Mouse (Mus musculus): ENCODE measurements around the gene Zeb2. TPM values are rescaled to one million over a fixed set of nuclear protein-coding genes. Genes with fewer than 3 reads are reported as not detected.

The Zeb2 gene
- polyA plus RNA-seq (2012; rRNA removed): 26.1 and 59.0 TPM in 2 replicates

DNA sequence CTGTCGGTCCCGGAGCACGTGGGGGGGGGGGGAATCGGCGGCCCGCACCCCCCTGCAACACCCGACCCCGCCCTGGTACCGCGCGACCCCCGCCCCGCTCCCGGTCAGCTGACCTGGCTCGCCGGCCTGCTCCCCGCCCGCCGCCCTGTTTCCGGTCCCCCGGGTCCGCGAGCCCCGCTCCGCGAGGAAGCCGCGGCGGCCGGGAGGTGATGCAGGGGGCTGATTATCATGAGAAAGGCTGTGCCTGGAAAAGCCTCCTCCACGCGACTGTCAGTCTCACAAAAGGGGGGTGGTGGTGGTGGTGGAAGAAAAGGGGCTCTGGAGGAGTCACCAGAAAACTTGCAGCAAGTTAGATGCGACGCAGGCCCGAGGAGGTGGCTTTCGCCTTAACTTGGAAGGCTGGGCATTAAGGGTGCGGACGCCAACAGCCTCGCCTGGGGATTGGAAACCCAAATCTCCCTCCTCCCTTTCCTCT, at the start of gene Zeb2:
Gene Zeb2 (minus strand): TSS at position 309 of the 475 bp plus-strand sequence.
- WGBS: 2% methylated on average over 30 of the region's 39 CpGs
- peak; percentile 39; the same call in 1 of the 2 replicates for TF ChIP-seq POLR2A (IDR thresholded peaks at IDR 0.05; ENCODE audit: borderline replicate concordance, extremely low read depth, low read depth, low read length)
- TF ChIP-seq CTCF (IDR thresholded peaks at IDR 0.05; ENCODE audit: insufficient read depth, low read length): no peak
- DNase-seq: peak; percentile 64

DNA sequence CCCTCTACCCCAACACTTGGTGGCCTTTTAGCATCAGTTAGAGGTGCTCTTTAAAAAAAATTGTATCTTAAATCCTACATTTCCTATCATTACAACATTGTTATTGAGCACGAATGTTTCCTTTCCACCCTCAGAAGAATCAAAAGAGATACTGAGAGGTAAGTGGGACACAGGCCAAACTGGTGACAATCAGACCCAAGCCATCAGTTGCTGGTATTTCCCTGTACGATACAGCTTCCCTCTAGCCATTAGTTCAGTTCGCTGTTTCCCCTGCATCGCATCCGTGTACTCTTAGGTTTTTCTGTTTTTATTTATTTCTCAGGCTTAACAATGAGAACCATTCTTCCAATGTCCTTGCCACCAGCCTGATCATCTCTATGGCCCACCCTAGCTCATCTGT, 41.6 kb upstream of the Zeb2 start:
- Histone ChIP-seq H3K4me3 (replicated peaks; ENCODE audit: extremely low read depth, low read depth, low read length) (no peak overlapping the region), H3K4me1 (ENCODE audit: control insufficient read depth, insufficient read depth, low read length) (no peaks in the 10 kb centered on the region)
- no peak for TF ChIP-seq CTCF (IDR thresholded peaks at IDR 0.05; ENCODE audit: insufficient read depth, low read length)
- no peak for TF ChIP-seq POLR2A (IDR thresholded peaks at IDR 0.05; ENCODE audit: borderline replicate concordance, extremely low read depth, low read depth, low read length)
- 88% methylated on average over 5 of the region's 5 CpGs for WGBS
- no peak for DNase-seq

More for the DNA sequence above, at the start of gene Zeb2:
- Histone ChIP-seq H3K4me3 (replicated peaks; ENCODE audit: extremely low read depth, low read depth, low read length) (peak within 1 kb of the TSS; percentile 75), H3K4me1 (ENCODE audit: control insufficient read depth, insufficient read depth, low read length) (no peaks in the 10 kb centered on the region; the same call in 1 of the 2 replicates)

DNA sequence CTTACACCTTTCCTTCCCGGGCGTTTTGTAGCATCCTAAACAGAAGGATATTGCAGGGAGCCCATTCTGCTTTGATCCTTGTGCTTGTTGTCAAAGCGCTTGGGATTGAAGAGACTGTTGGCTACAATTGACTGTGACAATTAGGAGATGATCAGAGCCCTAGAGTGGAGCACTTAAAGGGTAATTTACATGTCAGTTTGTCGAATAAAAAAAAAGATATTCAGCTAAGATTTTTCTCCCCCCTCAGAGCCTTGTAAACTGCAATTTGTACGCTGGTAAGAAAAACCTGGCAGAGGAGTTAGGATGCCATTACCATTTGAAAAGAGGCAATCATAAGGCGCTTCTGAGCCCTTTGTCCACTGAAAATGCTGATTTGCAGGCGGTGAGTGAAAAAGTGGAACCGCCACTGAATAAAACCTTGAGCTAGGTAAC, 41.2 kb upstream of the Zeb2 start:
- H3K4me1 ChIP-seq (ENCODE audit: control insufficient read depth, insufficient read depth, low read length): no peaks in the 10 kb centered on the region
- no peak overlapping the region for H3K4me3 ChIP-seq (replicated peaks; ENCODE audit: extremely low read depth, low read depth, low read length)
- WGBS: 64% methylated on average over 8 of the region's 8 CpGs
- TF ChIP-seq POLR2A (IDR thresholded peaks at IDR 0.05; ENCODE audit: borderline replicate concordance, extremely low read depth, low read depth, low read length): no peak
- DNase-seq: no peak

DNA sequence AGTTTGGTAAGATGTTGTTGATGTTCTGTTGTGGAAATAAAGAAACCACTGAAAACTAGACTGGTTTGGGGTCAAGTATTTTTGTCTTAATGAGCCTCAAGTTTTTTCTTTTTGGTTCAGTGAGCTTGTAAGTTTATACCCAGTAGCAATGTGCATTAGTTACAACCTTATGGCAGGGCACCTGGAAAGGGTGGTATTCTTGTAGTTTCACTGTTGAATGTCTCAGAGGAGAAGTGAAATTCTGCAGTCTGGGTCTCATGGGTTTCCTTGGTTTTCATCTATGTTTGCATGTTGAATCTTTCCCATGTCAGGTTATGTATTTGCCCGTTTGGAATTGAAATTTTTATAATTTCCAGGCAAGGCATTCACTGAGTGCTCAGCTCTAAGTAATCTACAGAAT, 36.1 kb upstream of the Zeb2 start:
- no peak for DNase-seq
- Histone ChIP-seq H3K4me1 (ENCODE audit: control insufficient read depth, insufficient read depth, low read length) (no peaks in the 10 kb centered on the region), H3K4me3 (replicated peaks; ENCODE audit: extremely low read depth, low read depth, low read length) (no peak overlapping the region)
- WGBS: 57% methylated on average over 1 of the region's 1 CpGs
- TF ChIP-seq CTCF (IDR thresholded peaks at IDR 0.05; ENCODE audit: insufficient read depth, low read length) (no peak), POLR2A (IDR thresholded peaks at IDR 0.05; ENCODE audit: borderline replicate concordance, extremely low read depth, low read depth, low read length) (no peak)

DNA sequence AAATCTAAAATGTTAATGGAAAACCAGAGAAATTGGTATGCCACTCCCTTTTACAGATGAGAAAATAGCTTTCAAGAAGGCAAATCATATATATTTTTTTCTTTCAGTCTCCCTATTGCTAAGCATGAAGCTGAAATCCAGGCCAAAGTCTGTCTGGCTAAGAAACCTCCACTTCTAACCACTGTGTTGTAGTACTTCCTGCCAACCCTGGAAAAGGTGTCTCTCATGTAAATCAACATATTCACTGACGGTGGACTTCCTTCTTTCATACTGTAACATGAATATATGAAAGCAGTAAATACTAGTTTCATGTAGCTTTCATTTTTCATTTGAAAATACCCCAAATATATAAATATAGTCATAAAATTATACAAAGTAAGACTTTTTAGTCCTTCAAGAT, 26.0 kb upstream of the Zeb2 start:
- no peaks in the 10 kb centered on the region for H3K4me1 ChIP-seq (ENCODE audit: control insufficient read depth, insufficient read depth, low read length)
- no peak overlapping the region for H3K4me3 ChIP-seq (replicated peaks; ENCODE audit: extremely low read depth, low read depth, low read length)
- 57% methylated on average over 1 of the region's 1 CpGs for WGBS
- TF ChIP-seq CTCF (IDR thresholded peaks at IDR 0.05; ENCODE audit: insufficient read depth, low read length): no peak
- TF ChIP-seq POLR2A (IDR thresholded peaks at IDR 0.05; ENCODE audit: borderline replicate concordance, extremely low read depth, low read depth, low read length): no peak
- no peak for DNase-seq

DNA sequence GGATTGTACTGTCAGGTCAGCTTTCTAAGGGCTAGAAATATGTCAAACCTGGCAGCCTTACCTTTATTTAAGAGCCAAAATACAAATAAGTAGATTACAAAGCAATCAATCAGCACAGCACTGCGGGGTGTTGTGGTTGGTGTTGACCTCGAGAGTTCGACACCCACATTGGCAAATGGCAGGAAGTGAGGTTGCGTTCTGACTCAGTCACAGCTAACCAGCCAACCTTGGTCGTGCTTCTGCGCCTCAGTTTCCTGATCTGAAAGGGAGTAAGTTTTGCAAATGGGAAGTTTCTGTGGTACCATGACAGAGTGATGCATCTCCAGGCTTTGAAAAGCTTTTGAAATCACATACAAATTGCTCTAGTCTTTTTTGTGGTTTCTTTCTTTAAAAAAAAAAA, 21.7 kb upstream of the Zeb2 start:
- H3K4me3 ChIP-seq (replicated peaks; ENCODE audit: extremely low read depth, low read depth, low read length): no peak overlapping the region
- H3K4me1 ChIP-seq (ENCODE audit: control insufficient read depth, insufficient read depth, low read length): no peaks in the 10 kb centered on the region
- TF ChIP-seq POLR2A (IDR thresholded peaks at IDR 0.05; ENCODE audit: borderline replicate concordance, extremely low read depth, low read depth, low read length) (no peak), CTCF (IDR thresholded peaks at IDR 0.05; ENCODE audit: insufficient read depth, low read length) (no peak)
- WGBS: 74% methylated on average over 6 of the region's 6 CpGs
- no peak for DNase-seq

DNA sequence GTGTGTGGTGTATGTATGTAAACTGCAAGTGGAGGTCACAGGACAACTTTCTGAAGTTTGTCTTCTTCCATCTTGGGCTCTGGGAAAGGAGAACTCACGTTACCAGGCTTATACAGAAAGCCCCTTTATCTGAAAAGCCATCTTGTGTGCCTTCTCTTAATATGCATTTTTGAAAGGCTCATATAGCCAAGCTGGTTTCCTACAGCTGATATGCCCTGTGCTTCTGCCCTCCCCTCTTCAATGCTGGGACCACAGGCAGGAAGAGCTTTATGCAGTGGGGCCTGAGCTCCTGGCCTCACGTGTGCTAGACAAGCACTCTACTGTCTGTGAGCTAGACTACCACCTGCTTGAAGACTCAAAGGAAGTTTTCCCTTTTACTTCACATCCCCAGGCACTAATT, 19.6 kb upstream of the Zeb2 start:
- Histone ChIP-seq H3K4me3 (replicated peaks; ENCODE audit: extremely low read depth, low read depth, low read length) (no peak overlapping the region), H3K4me1 (ENCODE audit: control insufficient read depth, insufficient read depth, low read length) (no peaks in the 10 kb centered on the region)
- no peak for TF ChIP-seq POLR2A (IDR thresholded peaks at IDR 0.05; ENCODE audit: borderline replicate concordance, extremely low read depth, low read depth, low read length)
- TF ChIP-seq CTCF (IDR thresholded peaks at IDR 0.05; ENCODE audit: insufficient read depth, low read length): no peak
- 79% methylated on average over 2 of the region's 2 CpGs for WGBS
- no peak for DNase-seq

DNA sequence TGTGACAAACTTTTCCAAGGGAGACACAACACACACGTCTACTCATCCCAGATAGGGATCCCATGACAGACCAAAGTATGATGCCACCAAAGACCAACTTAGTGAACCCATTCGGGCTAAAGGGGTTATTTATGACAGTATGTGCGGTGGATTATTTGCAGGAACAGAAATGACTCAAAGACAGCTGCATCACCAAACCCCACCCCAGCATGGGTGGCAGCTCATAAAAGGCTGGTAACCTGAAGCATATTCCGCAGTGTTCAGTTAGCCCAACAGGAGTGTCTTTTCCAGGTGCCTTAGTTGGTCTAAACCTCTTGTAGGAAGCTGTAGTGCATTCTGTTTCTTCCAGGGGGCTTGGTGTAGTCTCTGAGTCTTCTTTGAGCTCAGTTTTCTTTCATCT, 16.0 kb upstream of the Zeb2 start:
- DNase-seq: no peak
- Histone ChIP-seq H3K4me3 (replicated peaks; ENCODE audit: extremely low read depth, low read depth, low read length) (no peak overlapping the region), H3K4me1 (ENCODE audit: control insufficient read depth, insufficient read depth, low read length) (no peaks in the 10 kb centered on the region)
- 95% methylated on average over 4 of the region's 4 CpGs for WGBS
- no peak for TF ChIP-seq POLR2A (IDR thresholded peaks at IDR 0.05; ENCODE audit: borderline replicate concordance, extremely low read depth, low read depth, low read length)
- no peak for TF ChIP-seq CTCF (IDR thresholded peaks at IDR 0.05; ENCODE audit: insufficient read depth, low read length)

DNA sequence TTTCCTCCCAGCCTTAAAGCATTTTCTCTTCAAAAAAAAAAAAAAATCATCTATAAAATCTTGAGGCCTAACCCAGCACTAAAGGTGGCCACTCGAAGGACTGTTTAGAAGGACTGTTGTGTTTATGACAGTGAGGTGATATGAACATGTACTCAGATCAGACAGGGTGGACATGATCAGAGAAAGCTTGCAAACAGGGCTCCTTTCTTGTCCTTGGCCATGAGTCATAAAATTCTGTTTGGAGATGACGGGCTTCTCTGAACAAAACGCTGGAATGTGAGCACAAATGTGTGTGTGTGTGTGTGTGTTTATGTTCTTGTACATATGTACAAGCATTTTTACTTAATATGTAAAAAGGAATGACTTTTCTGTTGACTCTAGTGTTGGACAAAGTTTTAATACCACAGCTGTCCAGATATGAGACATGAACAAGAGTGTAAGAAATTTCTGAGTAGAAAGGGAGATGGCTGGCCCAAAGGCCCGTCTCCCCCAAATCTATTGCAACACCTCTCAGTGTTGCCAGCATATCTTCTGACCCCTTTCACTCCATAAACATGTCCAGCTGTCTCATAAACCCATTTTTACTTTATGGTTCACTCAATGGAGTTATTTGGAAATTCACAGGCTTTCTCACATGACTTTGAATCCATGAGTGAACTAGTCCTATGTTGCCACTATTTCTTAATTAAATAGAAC, 13.4 kb upstream of the Zeb2 start:
- WGBS: 59% methylated on average over 4 of the region's 4 CpGs
- DNase-seq: no peak

DNA sequence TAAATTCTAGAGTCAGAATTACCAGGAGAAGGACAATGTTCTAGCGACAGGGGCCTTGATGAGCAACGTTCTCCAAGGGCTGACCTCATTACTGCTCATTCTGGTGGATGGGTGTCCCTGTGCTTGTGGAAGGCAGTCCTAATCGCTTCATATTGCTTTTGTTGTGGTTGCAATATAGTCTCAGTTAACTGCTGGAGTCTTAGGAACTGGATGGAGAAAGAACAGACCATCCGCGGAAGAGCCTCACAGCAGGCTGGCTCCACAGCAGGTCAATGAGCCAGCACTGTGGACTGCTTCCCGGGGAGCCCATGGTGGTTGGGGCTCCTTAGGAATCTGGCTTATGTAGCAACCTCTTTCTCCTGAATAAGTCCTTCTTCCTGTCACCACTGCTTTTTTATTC, 12.4 kb upstream of the Zeb2 start:
- TF ChIP-seq CTCF (IDR thresholded peaks at IDR 0.05; ENCODE audit: insufficient read depth, low read length) (no peak), POLR2A (IDR thresholded peaks at IDR 0.05; ENCODE audit: borderline replicate concordance, extremely low read depth, low read depth, low read length) (no peak)
- WGBS: 75% methylated on average over 6 of the region's 6 CpGs
- Histone ChIP-seq H3K4me1 (ENCODE audit: control insufficient read depth, insufficient read depth, low read length) (no peaks in the 10 kb centered on the region), H3K4me3 (replicated peaks; ENCODE audit: extremely low read depth, low read depth, low read length) (no peak overlapping the region)
- DNase-seq: no peak

More for the DNA sequence above, 13.4 kb upstream of the Zeb2 start:
- Histone ChIP-seq H3K4me1 (ENCODE audit: control insufficient read depth, insufficient read depth, low read length) (no peaks in the 10 kb centered on the region), H3K4me3 (replicated peaks; ENCODE audit: extremely low read depth, low read depth, low read length) (no peak overlapping the region)
- no peak for TF ChIP-seq CTCF (IDR thresholded peaks at IDR 0.05; ENCODE audit: insufficient read depth, low read length)
- no peak for TF ChIP-seq POLR2A (IDR thresholded peaks at IDR 0.05; ENCODE audit: borderline replicate concordance, extremely low read depth, low read depth, low read length)
